Mouse (Mus musculus) midbrain, postnatal 0 days (tissue): ENCODE results near the gene Myo1a. TPM values are rescaled to one million over a fixed set of nuclear protein-coding genes. Genes with fewer than 3 reads are reported as not detected.

Experiments
- ATAC-seq: fragments of 200-750 bp; cut with Nextera tagmentation; 2 replicates; pipeline ENCODE4 v1.8.0; 2017; ENCODE audit warnings: moderate number of reproducible peaks, mild to moderate bottlenecking, moderate TSS enrichment, moderate library complexity; ENCODE audit not compliant: low FRiP score
- DNase-seq: peaks from one replicate; pipeline ENCODE4 v3.0.0-alpha.2; 2015; ENCODE audit warnings: low spot score
- H3K27ac ChIP-seq: fragments of 300-500 bp; sonication (generic); 2 replicates; pipeline ENCODE4 v1.5.1; 2014; ENCODE audit warnings: low read depth, mild to moderate bottlenecking, low read length, mixed read lengths
- H3K27me3 ChIP-seq: fragments of 300-500 bp; sonication (generic); 2 replicates; pipeline ENCODE4 v1.6.1; 2014; ENCODE audit warnings: low read length, control low read depth, mixed read lengths; ENCODE audit not compliant: insufficient read depth
- H3K36me3 ChIP-seq: fragments of 300-500 bp; sonication (generic); 2 replicates; pipeline ENCODE4 v1.6.1; 2014; ENCODE audit warnings: low read length, control low read depth, mixed read lengths; ENCODE audit not compliant: insufficient read depth
- H3K4me1 ChIP-seq: fragments of 300-500 bp; sonication (generic); 2 replicates; pipeline ENCODE4 v1.6.1; 2014; ENCODE audit warnings: mild to moderate bottlenecking, control low read depth, antibody characterized with exemption, low read length, mixed read lengths; ENCODE audit not compliant: insufficient read depth
- H3K4me2 ChIP-seq: fragments of 300-500 bp; sonication (generic); 2 replicates; pipeline ENCODE4 v1.6.1; 2014; ENCODE audit warnings: low read depth, mild to moderate bottlenecking, low read length, mixed read lengths; ENCODE audit not compliant: poor library complexity, severe bottlenecking
- H3K4me3 ChIP-seq: fragments of 300-500 bp; sonication (generic); 2 replicates; pipeline ENCODE4 v1.5.1; 2014; ENCODE audit warnings: low read depth, mild to moderate bottlenecking, low read length, moderate library complexity
- H3K9ac ChIP-seq: fragments of 300-500 bp; sonication (generic); replicated peaks from 2 replicates; pipeline ENCODE4 v1.6.1; 2014; ENCODE audit warnings: mild to moderate bottlenecking, low read length, moderate library complexity, mixed read lengths; ENCODE audit not compliant: poor library complexity, severe bottlenecking
- H3K9me3 ChIP-seq: fragments of 300-500 bp; sonication (generic); 2 replicates; pipeline ENCODE4 v1.6.1; 2016; ENCODE audit warnings: low read length, control low read depth
- CTCF ChIP-seq: IDR thresholded peaks from 2 replicates; pipeline ENCODE4 v1.5.1; 2016; ENCODE audit warnings: antibody characterized with exemption, mild to moderate bottlenecking
- WGBS: fragments of 180-500 bp; shearing (Covaris S2); extraction: QIAGEN DNeasy Blood & Tissue Kit; methylation state at CpG from one replicate; pipeline ENCODE4 v1.1.7; 2014; 5-methylcytosine and 5-hydroxymethylcytosine counted together
- polyA plus RNA-seq: library from polyadenylated mRNA; unstranded; fragments of >200 nt; fragmentation: Nextera tagmentation; extraction: Ambion mirVana; gene quantifications from 2 replicates; pipeline ENCODE4 v1.2.1, GENCODE M21; 2015
- total RNA-seq: library from RNA; depleted of rRNA; stranded (reverse); fragments of >200 nt; gene quantifications from 2 replicates; pipeline ENCODE4 v1.2.3, GENCODE M21; 2014

Myo1a gene
- total and polyA plus RNA-seq, 2 experiments from 2014 or later, result 0.15 to 0.77 TPM

GRCm38 (mm10) chr10:127671276-127671675 lies 33.7 kb upstream of the Myo1a start:
- DNase-seq (no peak), ATAC-seq (no peak)
- Histone ChIP-seq H3K9me3 (no peaks in the 10 kb centered on the region), H3K4me1 (peaks cover 8% of the 10 kb centered on the region; the same call in 1 of the 2 replicates), H3K4me3 (no peak overlapping the region), H3K9ac (no peak overlapping the region), H3K27ac (no peak overlapping the region), H3K36me3 (no peaks in the 10 kb centered on the region), H3K27me3 (peaks cover 7% of the 10 kb centered on the region; the same call in 1 of the 2 replicates), H3K4me2 (no peak overlapping the region)
- WGBS, result 30% methylated on average over 2 of the region's 2 CpGs
- TF ChIP-seq CTCF, result peak; percentile 61

- Histone ChIP-seq H3K9me3 (no peaks in the 10 kb centered on the region), H3K4me2 (no peak overlapping the region), H3K27me3 (no peaks in the 10 kb centered on the region), H3K27ac (no peak overlapping the region), H3K36me3 (no peaks in the 10 kb centered on the region), H3K4me1 (0 out of 2 replicates have a peak, but pooled peaks cover 4% of the 10 kb centered on the region), H3K9ac (no peak overlapping the region), H3K4me3 (no peak overlapping the region)
- ATAC-seq (no peak), DNase-seq (no peak)
- TF ChIP-seq CTCF, result no peak
- WGBS, result 94% methylated on average over 6 of the region's 6 CpGs
Measured at GRCm38 (mm10) chr10:127674046-127674655, 30.8 kb upstream of the Myo1a start.

- Histone ChIP-seq H3K4me3 (no peak overlapping the region), H3K27ac (no peak overlapping the region), H3K36me3 (no peaks in the 10 kb centered on the region), H3K9ac (no peak overlapping the region), H3K9me3 (no peaks in the 10 kb centered on the region), H3K27me3 (no peaks in the 10 kb centered on the region), H3K4me1 (0 out of 2 replicates have a peak, but pooled peaks cover 4% of the 10 kb centered on the region), H3K4me2 (no peak overlapping the region)
- WGBS, result 87% methylated on average over 8 of the region's 8 CpGs
- DNase-seq (peak; percentile 91), ATAC-seq (peak; percentile 24; the same call in 1 of the 2 replicates)
- peak; percentile 99 for TF ChIP-seq CTCF
Measured at GRCm38 (mm10) chr10:127674794-127675522, 30.0 kb upstream of the Myo1a start.

- no peak overlapping the region for H3K9ac ChIP-seq
- 51% methylated on average over 5 of the region's 5 CpGs for WGBS
Measured at GRCm38 (mm10) chr10:127675859-127676398, 29.0 kb upstream of the Myo1a start.

GRCm38 (mm10) chr10:127676691-127677548 lies 28.1 kb upstream of the Myo1a start:
- peak overlapping the region; percentile 73 for H3K4me3 ChIP-seq
- DNase-seq, result peak; percentile 99
- peak overlapping the region; percentile 33; the same call in 1 of the 2 replicates for H3K27ac ChIP-seq
- peak overlapping the region; percentile 99 for H3K4me2 ChIP-seq
- H3K27me3 ChIP-seq, result no peaks in the 10 kb centered on the region
- H3K4me1 ChIP-seq, result 0 out of 2 replicates have a peak, but pooled peaks cover 4% of the 10 kb centered on the region
- peak; percentile 1; the same call in 1 of the 2 replicates for TF ChIP-seq CTCF
- peak overlapping the region; percentile 71 for H3K9ac ChIP-seq
- no peaks in the 10 kb centered on the region for H3K36me3 ChIP-seq
- WGBS, result under 1% methylated on average over 65 of the region's 71 CpGs
- H3K9me3 ChIP-seq, result no peaks in the 10 kb centered on the region
- ATAC-seq, result peak; percentile 96

More at GRCm38 (mm10) chr10:127675859-127676398, 29.0 kb upstream of the Myo1a start:
- no peak for TF ChIP-seq CTCF
- H3K9me3 ChIP-seq, result no peaks in the 10 kb centered on the region
- H3K27me3 ChIP-seq, result no peaks in the 10 kb centered on the region
- ATAC-seq (no peak), DNase-seq (no peak)
- H3K4me1 ChIP-seq, result 0 out of 2 replicates have a peak, but pooled peaks cover 4% of the 10 kb centered on the region
- H3K4me2 ChIP-seq, result peak overlapping the region; percentile 49
- peak overlapping the region; percentile 73; the same call in 1 of the 2 replicates for H3K4me3 ChIP-seq
- H3K27ac ChIP-seq, result 0 out of 2 replicates have a peak overlapping the region, but pooled peaks have one; percentile 33
- H3K36me3 ChIP-seq, result no peaks in the 10 kb centered on the region
